Mouse (Mus musculus) CH12F3 (cell line): ENCODE results near the gene Ptpa.

ENCODE experiments used
- in situ Hi-C: fragments of 300-500 bp; cut with MboI; formaldehyde crosslinking; loops from 2 replicates; pipeline ENCODE4 v1.14.3; 2020; ENCODE audit warnings: low sequenced_read_pairs

Ptpa gene

GRCm38 (mm10) chr2:30458349-30458748 lies 42.5 kb downstream of the Ptpa start:
- in situ Hi-C loops, result no loop called here

GRCm38 (mm10) chr2:30459241-30459640 lies 43.4 kb downstream of the Ptpa start:
- in situ Hi-C loops, result no loop called here

GRCm38 (mm10) chr2:30463341-30463761 lies 47.5 kb downstream of the Ptpa start:
- in situ Hi-C loops, result no loop called here

- in situ Hi-C loops, result no loop called here
Observed at GRCm38 (mm10) chr2:30463904-30464330, 48.1 kb downstream of the Ptpa start.

- in situ Hi-C loops, result no loop called here
Observed at GRCm38 (mm10) chr2:30464411-30464810, 48.6 kb downstream of the Ptpa start.

GRCm38 (mm10) chr2:30466787-30467186 lies 50.9 kb downstream of the Ptpa start:
- in situ Hi-C loops, result no loop called here

GRCm38 (mm10) chr2:30469009-30469408 lies 53.2 kb downstream of the Ptpa start:
- in situ Hi-C loops, result no loop called here

GRCm38 (mm10) chr2:30469796-30470142 lies 53.9 kb downstream of the Ptpa start:
- in situ Hi-C loops, result no loop called here

GRCm38 (mm10) chr2:30470143-30470946 lies 54.5 kb downstream of the Ptpa start:
- in situ Hi-C loops, result no loop called here

GRCm38 (mm10) chr2:30471051-30471450 lies 55.2 kb downstream of the Ptpa start:
- in situ Hi-C loops, result no loop called here

GRCm38 (mm10) chr2:30471795-30472720 lies 56.2 kb downstream of the Ptpa start:
- in situ Hi-C loops, result no loop called here

GRCm38 (mm10) chr2:30472731-30473351 lies 57.0 kb downstream of the Ptpa start:
- in situ Hi-C loops, result no loop called here

GRCm38 (mm10) chr2:30473431-30474031 lies 57.7 kb downstream of the Ptpa start:
- in situ Hi-C loops, result no loop called here

GRCm38 (mm10) chr2:30474039-30474438 lies 58.2 kb downstream of the Ptpa start, which contains the start of gene Ier5l:
Ier5l (minus strand) TSS chr2:30474219.
- in situ Hi-C loops, result no loop called here

GRCm38 (mm10) chr2:30474776-30475175 lies 58.9 kb downstream of the Ptpa start:
- in situ Hi-C loops, result no loop called here

- in situ Hi-C loops, result no loop called here
Observed at GRCm38 (mm10) chr2:30475457-30475856, 59.6 kb downstream of the Ptpa start.

GRCm38 (mm10) chr2:30476241-30476640 lies 60.4 kb downstream of the Ptpa start:
- in situ Hi-C loops, result no loop called here

- in situ Hi-C loops, result no loop called here
Observed at GRCm38 (mm10) chr2:30478526-30478925, 62.7 kb downstream of the Ptpa start.

- in situ Hi-C loops, result no loop called here
Observed at GRCm38 (mm10) chr2:30487597-30487996, 71.8 kb downstream of the Ptpa start.

- in situ Hi-C loops, result no loop called here
Observed at GRCm38 (mm10) chr2:30490384-30490783, 74.5 kb downstream of the Ptpa start.
